Mouse (Mus musculus): Measurements from ENCODE around the gene B3galt6.
A peak's percentile ranks its signal among the peaks of the same experiment; 100 is the strongest.

The B3galt6 gene

GRCm38 (mm10) chr4:155991211-155991907 lies 1.1 kb downstream of the B3galt6 start:
- DNase-seq (ENCODE audit: extremely low read depth, low read depth): peak; percentile 37

GRCm38 (mm10) chr4:155983788-155984187 lies 8.7 kb downstream of the B3galt6 start:
- DNase-seq (ENCODE audit: extremely low read depth, low read depth): no peak

GRCm38 (mm10) chr4:155981436-155982082 lies 10.9 kb downstream of the B3galt6 start:
- no peak for DNase-seq (ENCODE audit: extremely low read depth, low read depth)

DNA sequence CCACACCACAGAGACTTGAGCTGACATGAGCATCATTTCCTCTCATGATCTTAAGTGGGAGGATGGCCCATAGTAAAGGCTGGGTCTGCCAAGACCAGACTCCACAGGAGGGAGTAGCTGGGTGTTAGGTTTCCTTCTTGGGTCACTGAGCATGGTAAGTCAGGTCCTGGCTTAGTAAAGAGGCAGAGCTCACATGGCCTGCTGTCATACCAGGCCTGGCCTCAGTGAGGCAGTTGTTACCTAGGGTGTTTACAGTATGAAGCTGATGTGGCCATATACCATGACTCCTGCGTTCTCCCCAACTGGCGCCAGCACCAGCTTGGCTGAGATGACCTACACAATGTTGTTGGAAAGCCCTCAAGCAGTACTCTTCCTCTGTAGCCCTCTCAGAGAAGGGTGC lies 19.2 kb downstream of the B3galt6 start:
- no peak for DNase-seq (ENCODE audit: extremely low read depth, low read depth)

GRCm38 (mm10) chr4:155972651-155973050 lies 19.8 kb downstream of the B3galt6 start:
- DNase-seq (ENCODE audit: extremely low read depth, low read depth): no peak

- DNase-seq (ENCODE audit: extremely low read depth, low read depth): no peak
Measured at GRCm38 (mm10) chr4:155970286-155970685, 22.2 kb downstream of the B3galt6 start.

DNA sequence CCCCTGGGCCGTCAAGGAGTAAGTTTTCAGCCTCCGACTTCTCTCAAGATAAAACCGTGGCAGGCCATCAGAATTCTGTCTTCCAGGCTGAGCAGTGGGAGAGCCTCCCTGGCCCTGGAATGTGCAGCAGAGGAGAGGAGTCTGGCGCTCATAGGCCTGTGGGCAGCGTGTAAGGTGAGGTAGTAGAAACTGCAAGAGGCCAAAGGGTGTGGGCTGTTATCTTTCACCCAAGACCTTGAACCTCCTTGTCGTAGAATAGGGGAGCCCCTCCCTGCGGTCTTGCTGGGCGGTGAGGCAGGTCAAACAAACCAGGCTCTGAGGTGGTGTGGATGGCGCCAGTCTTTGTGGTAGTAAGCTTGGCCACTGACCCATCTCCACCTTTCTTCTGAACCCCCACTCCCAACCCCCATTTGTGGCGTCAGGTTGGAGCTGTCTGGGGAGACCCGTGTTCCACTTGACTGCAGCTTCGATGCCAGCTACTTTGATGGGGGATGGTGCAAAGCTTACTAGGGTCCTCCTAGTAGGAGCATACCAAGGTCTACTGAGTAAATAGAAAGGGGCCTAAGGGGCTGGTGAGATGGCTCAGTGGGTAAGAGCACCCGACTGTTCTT lies 23.3 kb downstream of the B3galt6 start:
- DNase-seq (ENCODE audit: extremely low read depth, low read depth): no peak

GRCm38 (mm10) chr4:155964396-155964795 lies 28.1 kb downstream of the B3galt6 start:
- DNase-seq (ENCODE audit: extremely low read depth, low read depth): no peak

DNA sequence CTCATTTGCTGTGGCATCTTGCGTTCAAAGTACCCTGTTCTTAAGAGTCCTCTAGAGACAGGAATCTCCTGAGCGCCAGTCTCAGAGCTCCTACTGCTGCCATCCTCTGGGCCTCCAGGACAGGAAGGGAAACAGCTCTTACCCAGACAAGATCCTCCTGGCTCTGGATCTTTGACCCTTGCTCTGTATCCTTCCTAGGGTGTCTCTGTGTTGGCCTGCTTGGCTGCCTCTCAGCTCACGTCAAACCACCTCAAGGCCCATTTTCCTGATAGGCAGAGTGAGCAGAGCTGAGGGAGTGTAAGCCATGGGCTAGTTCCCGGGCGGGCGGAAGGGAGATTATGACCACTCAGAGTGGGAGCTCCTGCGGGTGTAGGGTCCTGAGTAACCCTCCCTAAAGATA lies 29.3 kb downstream of the B3galt6 start:
- DNase-seq (ENCODE audit: extremely low read depth, low read depth): no peak

- no peak for DNase-seq (ENCODE audit: extremely low read depth, low read depth)
Measured at GRCm38 (mm10) chr4:155962167-155962971, 30.1 kb downstream of the B3galt6 start, which contains the start of gene C1qtnf12. TSS of gene C1qtnf12 (plus strand) at chr4:155962318.

DNA sequence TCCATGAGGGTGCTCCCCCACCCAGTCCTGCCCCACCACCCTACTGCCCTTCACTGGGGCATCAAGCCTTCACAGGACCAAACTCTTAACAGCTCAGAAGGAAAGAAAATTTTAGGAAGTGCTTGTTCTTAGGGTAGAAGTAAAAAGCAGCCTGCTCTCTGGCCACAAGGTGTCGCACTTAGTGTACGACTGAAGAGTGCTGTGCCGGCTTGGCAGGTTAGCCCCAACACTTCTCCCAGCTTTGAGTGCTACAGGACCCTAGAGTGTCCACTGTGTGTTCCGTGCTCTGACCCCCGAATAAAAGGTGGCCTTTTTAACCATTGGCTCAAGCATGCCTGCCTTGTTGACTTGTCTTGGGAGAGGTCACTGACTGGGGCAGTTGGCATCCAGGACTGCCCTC lies 33.2 kb downstream of the B3galt6 start:
- peak; percentile 77 for DNase-seq (ENCODE audit: extremely low read depth, low read depth)

- DNase-seq (ENCODE audit: extremely low read depth, low read depth): no peak
Measured at GRCm38 (mm10) chr4:155955491-155955890, 37.0 kb downstream of the B3galt6 start.

DNA sequence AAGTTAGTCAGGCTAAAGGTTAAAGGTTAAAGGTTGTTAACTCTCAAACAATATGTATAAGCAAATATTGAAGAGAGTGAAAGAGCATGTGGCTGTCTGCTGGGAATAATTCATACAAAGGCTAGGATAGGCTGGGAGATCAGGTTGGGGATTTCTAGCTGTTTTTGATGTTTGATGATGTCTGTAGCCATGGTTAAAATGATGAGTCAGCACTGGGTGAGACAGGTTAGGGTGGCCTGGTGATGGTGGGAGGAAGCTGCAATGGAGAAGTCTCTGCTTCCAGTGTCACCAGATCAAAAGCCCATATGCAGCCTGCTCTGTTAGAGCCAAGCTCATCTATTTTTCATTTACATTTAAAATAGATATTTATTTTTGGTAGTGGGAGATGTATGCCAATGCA lies 45.4 kb downstream of the B3galt6 start:
- DNase-seq (ENCODE audit: extremely low read depth, low read depth): no peak

- DNase-seq (ENCODE audit: extremely low read depth, low read depth): no peak
Measured at GRCm38 (mm10) chr4:155944271-155944670, 48.2 kb downstream of the B3galt6 start.

DNA sequence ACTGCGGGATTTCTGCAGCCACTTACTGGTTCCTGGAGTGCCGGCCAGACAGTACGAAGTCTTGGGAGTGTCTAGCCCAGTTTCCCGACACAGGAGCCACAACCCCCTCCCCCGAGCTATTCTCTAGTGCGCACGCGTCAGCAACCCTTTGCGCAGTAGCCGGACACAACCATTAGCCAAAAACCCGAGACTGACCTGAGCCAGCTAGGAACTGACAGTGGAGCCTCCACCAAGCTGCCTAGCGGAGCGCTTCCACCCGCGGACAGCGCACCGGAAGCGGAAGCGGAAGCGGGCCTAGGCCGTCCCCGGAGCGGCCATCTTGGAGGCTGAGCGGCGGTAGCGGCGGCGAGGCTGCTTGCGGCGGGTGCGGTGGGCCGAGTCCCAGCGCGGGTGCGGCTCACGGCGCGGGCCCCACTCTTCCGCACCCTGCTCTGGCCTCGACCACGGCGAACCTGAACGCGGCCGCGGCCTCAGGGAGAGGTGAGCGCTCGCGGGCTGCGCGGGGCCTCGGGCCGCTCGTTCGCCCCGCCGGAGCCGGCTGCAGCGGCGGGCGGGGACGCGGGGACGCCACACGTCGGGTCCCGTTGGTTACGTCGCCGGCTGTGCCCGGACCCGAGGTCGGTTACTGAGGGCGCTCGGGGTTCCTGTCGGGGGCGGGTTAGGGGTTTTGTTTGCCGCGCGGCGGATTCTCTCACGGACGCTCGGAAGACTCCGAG lies 48.8 kb downstream of the B3galt6 start, which contains the start of gene Ube2j2:
Ube2j2 (plus strand) TSS at position 298 of the 716 bp plus-strand sequence.
- peak; percentile 90 for DNase-seq (ENCODE audit: extremely low read depth, low read depth)

GRCm38 (mm10) chr4:155943049-155943452 lies 49.4 kb downstream of the B3galt6 start:
- DNase-seq (ENCODE audit: extremely low read depth, low read depth): no peak

Measured in MEL-GATA-1-ER (cell line).